Mouse (Mus musculus) liver, adult 2 months (tissue): ENCODE results near the gene Cd33.

Experiments
- CTCF ChIP-seq: fragments of 200-500 bp; IDR thresholded peaks from 2 replicates; pipeline ENCODE4 v1.5.1; 2011; ENCODE audit warnings: low read depth, low read length, control low read depth
- POLR2A ChIP-seq: fragments of 200-500 bp; IDR thresholded peaks from 2 replicates; pipeline ENCODE4 v1.6.1; 2011; ENCODE audit warnings: low read length, control low read depth; ENCODE audit not compliant: insufficient read depth; ENCODE audit errors: extremely low read depth

DNA sequence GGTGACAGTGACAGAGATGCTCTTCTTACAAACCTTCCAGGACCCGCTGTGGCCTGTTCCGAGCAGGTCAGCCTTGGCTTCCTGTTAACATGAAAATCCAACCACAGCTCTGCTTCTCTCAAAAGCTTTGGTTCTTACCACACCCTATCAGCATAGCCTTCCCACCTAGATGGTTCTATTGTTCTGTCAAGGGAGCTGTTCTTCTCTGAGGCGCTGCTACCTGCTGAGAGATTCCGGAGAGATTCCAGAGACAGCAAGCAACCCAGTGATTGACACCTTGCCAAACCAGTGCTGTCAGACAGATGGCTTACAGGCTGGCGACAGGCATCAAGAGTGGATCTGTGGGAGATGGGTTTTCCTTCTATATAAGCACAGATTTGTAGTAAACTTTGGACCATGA lies 3.4 kb upstream of the Cd33 start:
- no peak for TF ChIP-seq POLR2A
- TF ChIP-seq CTCF: no peak
